Mouse (Mus musculus) splenic B cell, adult 2 months (primary cell): ENCODE data around the gene Armc12.

Experiments used
- DNase-seq: peaks from one replicate; pipeline ENCODE4 v3.0.0-alpha.2; 2011; ENCODE audit warnings: low read depth, low spot score
- H3K27me3 ChIP-seq: 2 replicates; pipeline ENCODE4 v1.6.1; 2012; ENCODE audit warnings: mild to moderate bottlenecking, low read length, moderate library complexity, mixed read lengths; ENCODE audit not compliant: control insufficient read depth, poor library complexity, insufficient read depth, severe bottlenecking
- H3K36me3 ChIP-seq: 2 replicates; pipeline ENCODE4 v1.6.1; 2012; ENCODE audit warnings: mild to moderate bottlenecking, low read length, moderate library complexity, mixed read lengths; ENCODE audit not compliant: control insufficient read depth, poor library complexity, insufficient read depth, severe bottlenecking

Gene Armc12

GRCm38 (mm10) chr17:28530506-28530905, at the start of gene Armc12:
TSS of gene Armc12 (plus strand) at chr17:28530806.
- H3K27me3 ChIP-seq, result no peaks in the 10 kb centered on the region
- no peak for DNase-seq
- H3K36me3 ChIP-seq, result no peaks in the 10 kb centered on the region

- DNase-seq, result peak; percentile 14
- Histone ChIP-seq H3K36me3 (no peaks in the 10 kb centered on the region), H3K27me3 (peaks cover 2% of the 10 kb centered on the region; the same call in 1 of the 2 replicates)
Measured at GRCm38 (mm10) chr17:28484704-28485445, 45.7 kb upstream of the Armc12 start.

- peak; percentile 55 for DNase-seq
- H3K36me3 ChIP-seq, result no peaks in the 10 kb centered on the region
- peaks cover 2% of the 10 kb centered on the region; the same call in 1 of the 2 replicates for H3K27me3 ChIP-seq
Measured at GRCm38 (mm10) chr17:28485446-28485948, 45.1 kb upstream of the Armc12 start.

GRCm38 (mm10) chr17:28485977-28486400, 44.6 kb upstream of the Armc12 start:
- H3K36me3 ChIP-seq, result no peaks in the 10 kb centered on the region
- peaks cover 2% of the 10 kb centered on the region; the same call in 1 of the 2 replicates for H3K27me3 ChIP-seq
- DNase-seq, result peak; percentile 97

GRCm38 (mm10) chr17:28486720-28487119, 43.9 kb upstream of the Armc12 start:
- Histone ChIP-seq H3K36me3 (no peaks in the 10 kb centered on the region), H3K27me3 (peaks cover 2% of the 10 kb centered on the region; the same call in 1 of the 2 replicates)
- DNase-seq, result no peak

- Histone ChIP-seq H3K36me3 (no peaks in the 10 kb centered on the region), H3K27me3 (peaks cover 2% of the 10 kb centered on the region; the same call in 1 of the 2 replicates)
- no peak for DNase-seq
Measured at GRCm38 (mm10) chr17:28487584-28488257, 42.9 kb upstream of the Armc12 start.

- Histone ChIP-seq H3K27me3 (peaks cover 2% of the 10 kb centered on the region; the same call in 1 of the 2 replicates), H3K36me3 (no peaks in the 10 kb centered on the region)
- peak; percentile 29 for DNase-seq
Measured at GRCm38 (mm10) chr17:28488258-28489013, 42.2 kb upstream of the Armc12 start.

GRCm38 (mm10) chr17:28491035-28491770, 39.4 kb upstream of the Armc12 start:
- Histone ChIP-seq H3K36me3 (no peaks in the 10 kb centered on the region), H3K27me3 (no peaks in the 10 kb centered on the region)
- DNase-seq, result no peak

- no peaks in the 10 kb centered on the region; the same call in 1 of the 2 replicates for H3K36me3 ChIP-seq
- H3K27me3 ChIP-seq, result no peaks in the 10 kb centered on the region
- DNase-seq, result no peak
Measured at GRCm38 (mm10) chr17:28495832-28496231, 34.8 kb upstream of the Armc12 start.

GRCm38 (mm10) chr17:28499190-28499589, 31.4 kb upstream of the Armc12 start:
- no peak for DNase-seq
- no peaks in the 10 kb centered on the region; the same call in 1 of the 2 replicates for H3K36me3 ChIP-seq

GRCm38 (mm10) chr17:28500465-28500864, 30.1 kb upstream of the Armc12 start:
- DNase-seq, result no peak
- H3K27me3 ChIP-seq, result no peaks in the 10 kb centered on the region
- H3K36me3 ChIP-seq, result no peaks in the 10 kb centered on the region; the same call in 1 of the 2 replicates

More at GRCm38 (mm10) chr17:28499190-28499589, 31.4 kb upstream of the Armc12 start:
- H3K27me3 ChIP-seq, result no peaks in the 10 kb centered on the region

- Histone ChIP-seq H3K27me3 (no peaks in the 10 kb centered on the region), H3K36me3 (no peaks in the 10 kb centered on the region; the same call in 1 of the 2 replicates)
- DNase-seq, result no peak
Measured at GRCm38 (mm10) chr17:28502196-28502821, 28.3 kb upstream of the Armc12 start.

GRCm38 (mm10) chr17:28504182-28504581, 26.4 kb upstream of the Armc12 start:
- no peak for DNase-seq
- H3K36me3 ChIP-seq, result no peaks in the 10 kb centered on the region
- no peaks in the 10 kb centered on the region for H3K27me3 ChIP-seq
